Mouse (Mus musculus) inflammation-experienced regulatory T-cells (primary cell): ENCODE results near the gene Zranb1. TPM values are rescaled to one million over a fixed set of nuclear protein-coding genes. Genes with fewer than 3 reads are reported as not detected.

ENCODE experiments used
- polyA plus RNA-seq, 2 experiments: library from polyadenylated mRNA; unstranded; fragments of 100-300 nt; shearing (Covaris generic); gene quantifications; one replicate each; pipeline ENCODE4 v1.2.1; 2017

Zranb1 gene
- polyA plus RNA-seq = 10 to 100 TPM; 27.6 to 28.8 TPM

GRCm38 (mm10) chr7:132930850-132931559 is at the start of gene Zranb1:
Zranb1 (plus strand) TSS chr7:132931142.

Other genes with a start within 250 kb of the Zranb1 start
- gene Fam53b, start 117.3 kb upstream of the Zranb1 start, polyA plus RNA-seq = 100 to 1,000 TPM; 154 to 188 TPM
- gene Eef1akmt2, start 78.5 kb upstream of the Zranb1 start, polyA plus RNA-seq = 10 to 100 TPM; 47.5 to 51.2 TPM
- gene Abraxas2, start 71.9 kb upstream of the Zranb1 start, polyA plus RNA-seq = 10 to 100 TPM; 34.0 to 35.5 TPM
- gene Fgfr2, start 192.2 kb downstream of the Zranb1 start, polyA plus RNA-seq = 1 to 10 TPM; 1.0 to 3.8 TPM
- gene Ctbp2, start 193.2 kb downstream of the Zranb1 start, polyA plus RNA-seq = 1 to 10 TPM; 1.4 to 3.3 TPM